Mouse (Mus musculus) left cerebral cortex, adult 18-20 months (tissue): ENCODE measurements around the gene Slc39a3. TPM values are rescaled to one million over a fixed set of nuclear protein-coding genes. Genes with fewer than 3 reads are reported as not detected.

Source experiments
- DNase-seq, 2 experiments: peaks; one replicate each; pipeline ENCODE4 v3.0.0; 2021 to 2022; ENCODE audit warnings: low spot score in 2 of 2, mixed read lengths in 1 of 2
- total RNA-seq, 2 experiments: library from RNA; stranded (reverse); gene quantifications; 2 replicates each; pipeline ENCODE4 v1.2.3; 2021

The Slc39a3 gene
- total RNA-seq, 2 experiments from 2014 or later, result 56.9 to 60.1 TPM

DNA sequence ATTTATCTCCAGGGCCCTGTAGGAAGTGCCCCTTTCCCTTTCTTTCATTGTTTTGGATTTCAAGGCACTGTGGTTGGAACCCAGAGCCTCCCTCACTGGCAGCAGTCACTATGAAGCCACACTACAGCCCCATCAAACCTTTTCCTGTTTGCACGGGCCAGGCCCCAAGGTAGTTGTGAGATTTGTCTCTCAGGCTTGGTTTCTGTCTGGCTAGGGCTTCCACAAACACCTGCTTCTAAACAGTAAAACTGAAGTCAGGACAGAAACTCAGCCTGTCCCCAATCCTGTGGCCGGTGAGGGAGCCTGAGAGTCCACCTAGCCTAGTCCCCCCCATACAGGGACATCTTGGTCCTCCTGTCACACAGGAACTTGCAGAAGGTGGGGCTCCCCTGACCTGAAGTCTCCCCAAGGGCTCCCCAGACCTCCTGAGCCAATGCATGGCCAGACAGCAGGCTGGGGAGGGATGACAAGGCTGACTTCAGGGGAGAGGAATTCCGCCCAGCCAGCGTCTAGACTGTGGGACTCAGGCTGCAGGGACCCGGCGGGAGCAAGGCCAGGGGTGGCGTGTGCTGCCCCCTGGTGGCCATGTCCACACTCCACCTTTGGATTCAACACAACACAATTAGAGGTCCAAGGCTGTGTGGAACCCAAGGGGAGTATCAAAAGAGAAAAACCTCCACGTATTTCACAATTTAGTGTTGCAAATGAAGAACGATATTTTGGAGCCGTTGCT, 49.4 kb downstream of the Slc39a3 start:
- peak; percentile 71 to 75 for DNase-seq

DNA sequence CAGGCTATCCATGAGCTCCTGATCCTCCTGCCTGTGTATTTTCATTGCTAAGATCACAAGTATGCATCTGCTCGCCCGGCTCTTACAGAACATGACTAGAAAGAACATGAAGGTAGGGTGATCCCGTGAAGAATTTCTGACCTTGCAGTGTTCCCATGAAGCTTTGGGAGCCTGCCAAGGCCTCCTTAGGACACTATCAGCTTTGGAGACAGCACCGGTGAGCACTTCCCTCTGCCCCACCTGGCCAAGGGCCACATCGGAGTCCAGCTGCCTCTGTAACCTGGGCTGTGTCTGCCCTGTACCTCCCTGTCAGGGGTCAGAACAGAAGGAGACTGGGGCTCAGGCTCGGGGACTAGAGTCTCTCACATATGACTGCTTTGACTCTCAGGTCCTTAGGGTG, 50.5 kb downstream of the Slc39a3 start:
- no peak for DNase-seq

DNA sequence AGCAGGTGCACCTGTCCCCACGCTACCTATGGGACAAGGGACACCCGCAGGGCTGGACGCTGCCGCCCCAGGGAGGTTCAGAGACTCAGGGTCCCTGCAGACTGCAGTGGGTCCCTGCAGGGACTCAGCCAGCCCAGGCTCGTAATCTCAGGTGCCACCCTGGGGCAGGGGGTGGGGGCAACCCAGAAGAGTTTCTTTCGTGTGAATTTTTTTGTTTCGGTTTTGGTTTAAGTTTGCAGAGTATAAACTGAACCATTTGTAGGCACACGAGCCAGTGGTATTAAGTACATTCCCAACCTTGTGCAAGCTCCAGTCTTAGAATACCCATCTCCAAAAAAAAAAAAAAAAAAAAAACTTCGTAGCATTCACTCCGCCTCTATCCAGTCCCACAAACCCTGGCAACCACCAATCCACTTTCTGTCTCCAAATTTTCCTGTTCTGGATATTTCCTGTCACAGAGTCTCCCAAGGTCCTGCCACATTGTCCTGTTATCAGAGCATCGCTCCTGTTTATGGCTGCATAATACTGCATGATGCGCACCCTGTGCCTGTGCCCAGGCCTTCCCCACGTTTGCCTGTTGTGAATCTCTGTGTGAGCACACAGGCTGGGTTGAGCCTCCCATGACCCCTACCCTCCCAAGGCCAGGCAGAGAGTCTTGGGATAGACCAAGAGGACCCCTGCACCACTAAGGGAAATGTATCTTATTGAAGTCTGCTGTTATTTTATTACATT, 51.1 kb downstream of the Slc39a3 start:
- DNase-seq, result no peak

DNA sequence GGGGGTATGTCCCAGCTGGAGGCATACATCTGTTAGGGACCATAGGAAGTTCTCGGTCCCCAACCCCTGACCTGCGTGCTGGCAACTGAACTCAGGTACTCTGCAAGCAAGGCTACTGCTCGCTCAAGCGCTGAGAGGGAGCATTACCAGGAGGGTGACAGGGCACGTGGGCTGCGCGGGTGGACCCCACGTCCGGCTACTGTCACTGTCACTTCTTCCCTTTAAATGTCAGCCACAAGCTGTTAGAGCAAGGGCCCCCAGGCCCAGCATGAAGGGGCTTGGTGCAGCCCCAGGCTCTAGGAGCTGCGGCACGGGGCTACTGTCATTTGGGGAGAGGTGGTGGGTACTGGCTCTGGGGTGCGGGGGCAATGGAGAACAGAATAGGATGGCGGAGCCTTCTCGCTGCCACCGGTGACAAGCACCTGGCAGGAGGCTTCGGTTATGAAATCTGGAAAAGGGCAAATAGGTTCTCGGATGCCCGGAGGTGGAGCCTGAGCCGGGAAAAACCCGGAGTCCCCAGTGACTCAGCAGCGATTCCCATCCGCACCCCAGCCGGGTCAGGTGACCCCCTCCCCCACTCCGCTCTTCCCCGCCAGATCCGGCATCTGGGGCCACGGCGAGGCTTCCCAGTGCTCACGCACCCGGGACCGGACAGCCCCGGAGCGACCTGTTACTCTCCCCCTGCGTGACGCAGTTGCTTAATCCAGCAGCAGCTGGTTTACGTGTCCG, 51.8 kb downstream of the Slc39a3 start:
- DNase-seq, result peak in 1 of 2 experiments; percentile 20

DNA sequence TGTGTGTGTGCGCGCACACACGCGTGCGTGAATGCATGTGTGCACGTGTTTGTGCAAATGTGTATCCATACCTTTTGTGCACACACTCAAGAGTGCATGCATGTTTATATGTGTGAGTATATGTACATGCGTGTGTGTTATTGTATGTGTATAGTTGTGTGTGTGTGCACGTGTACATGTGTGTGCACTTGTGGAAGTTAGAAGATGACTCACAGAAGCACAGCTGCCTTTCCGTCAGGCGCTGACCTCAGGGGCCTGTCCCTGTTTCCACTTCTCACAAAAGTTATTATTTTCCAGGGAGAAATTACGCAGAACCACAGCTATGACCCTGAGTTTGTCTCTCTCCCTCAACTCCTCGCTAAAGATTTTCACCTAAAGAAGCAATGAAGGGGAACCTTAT, 53.0 kb downstream of the Slc39a3 start:
- no peak for DNase-seq

DNA sequence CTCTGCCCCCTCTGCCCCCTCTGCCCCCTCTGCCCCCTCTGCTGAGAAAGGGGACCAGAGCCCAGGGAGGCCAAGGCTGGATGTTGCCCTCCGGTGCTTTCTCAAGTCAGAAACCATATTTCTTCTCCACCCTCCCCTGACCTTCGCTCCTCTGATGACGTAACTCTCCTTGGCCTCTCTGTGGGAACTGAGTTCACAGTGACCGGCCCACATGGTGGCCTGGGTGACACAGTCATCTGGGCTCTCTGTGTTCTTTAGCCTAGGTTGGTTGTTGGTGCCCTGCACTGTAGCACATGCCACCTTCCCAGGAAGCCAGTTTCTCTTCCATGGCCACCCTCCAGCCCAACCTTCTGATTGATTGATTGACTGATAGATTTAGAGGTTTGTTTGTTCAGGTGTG, 54.8 kb downstream of the Slc39a3 start:
- DNase-seq, result no peak

DNA sequence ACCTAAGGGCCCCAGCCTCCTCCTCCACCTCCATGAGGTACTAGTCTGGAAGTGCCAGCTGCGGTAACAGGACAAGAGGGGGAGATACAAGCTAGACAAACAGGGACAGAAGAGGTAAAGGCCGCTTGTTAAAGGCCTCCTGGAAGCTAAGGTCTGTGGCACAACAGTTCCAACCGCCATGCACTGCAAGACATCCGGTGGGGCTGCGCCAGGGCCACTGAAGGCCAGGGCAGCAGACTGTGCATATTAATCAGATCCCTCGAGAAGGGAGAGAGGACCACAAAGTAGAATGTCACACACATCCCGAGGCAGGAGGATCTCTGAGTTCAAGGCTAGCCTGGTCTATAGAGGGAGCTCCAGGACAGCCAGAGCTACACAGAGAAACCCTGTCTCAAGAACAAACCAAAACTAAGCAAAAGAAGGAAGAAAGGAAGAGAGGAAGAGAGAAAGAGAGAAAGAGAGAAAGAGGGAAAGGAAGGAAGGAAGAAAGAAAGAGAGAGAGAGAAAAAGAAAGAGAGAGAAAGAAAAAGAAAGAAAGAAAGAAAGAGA, 55.6 kb downstream of the Slc39a3 start:
- no peak for DNase-seq

Other genes starting within 250 kb of the Slc39a3 start
- 10 to 100 TPM; 46.8 to 53.3 TPM for gene Sf3a2, start 239.2 kb downstream of the Slc39a3 start, total RNA-seq
- gene Plekhj1, start 238.8 kb downstream of the Slc39a3 start, total RNA-seq, result 10 to 100 TPM; 66.1 to 77.7 TPM
- 1 to 10 TPM; 2.4 to 2.9 TPM for gene Amh, start 232.2 kb downstream of the Slc39a3 start, total RNA-seq
- gene Jsrp1, start 223.9 kb downstream of the Slc39a3 start, total RNA-seq, result 1 to 10 TPM; 6.6 to 8.0 TPM
- gene Oaz1, start 210.8 kb downstream of the Slc39a3 start, total RNA-seq, result 100 to 1,000 TPM; 517 to 561 TPM
- gene Lingo3, start 193.4 kb downstream of the Slc39a3 start, total RNA-seq, result 10 to 100 TPM; 35.4 to 45.0 TPM
- 10 to 100 TPM; 34.8 to 48.8 TPM for gene Lsm7, start 182.2 kb downstream of the Slc39a3 start, total RNA-seq
- gene Sppl2b, start 182.2 kb downstream of the Slc39a3 start, total RNA-seq, result 10 to 100 TPM; 45.6 to 53.7 TPM
- gene Tmprss9, start 165.6 kb downstream of the Slc39a3 start, total RNA-seq, result under 1 TPM; 0.12 to 0.26 TPM
- gene Timm13, start 136.5 kb downstream of the Slc39a3 start, total RNA-seq, result 100 to 1,000 TPM; 131 to 136 TPM
- gene Lmnb2, start 119.2 kb downstream of the Slc39a3 start, total RNA-seq, result 10 to 100 TPM; 20.0 to 20.1 TPM
- 10 to 100 TPM; 25.1 to 38.3 TPM for gene Gadd45b, start 107.4 kb downstream of the Slc39a3 start, total RNA-seq
- gene Gng7, start 22.5 kb downstream of the Slc39a3 start, total RNA-seq, result 100 to 1,000 TPM; 107 to 137 TPM
- gene Diras1, start 11.8 kb downstream of the Slc39a3 start, total RNA-seq, result 100 to 1,000 TPM; 104 to 113 TPM
- gene Sgta, start 22.8 kb upstream of the Slc39a3 start, total RNA-seq, result 100 to 1,000 TPM; 178 to 182 TPM
- 10 to 100 TPM; 43.9 to 49.4 TPM for gene Thop1, start 32.6 kb upstream of the Slc39a3 start, total RNA-seq
- under 1 TPM; 0.35 to 0.67 TPM for gene Creb3l3, start 61.4 kb upstream of the Slc39a3 start, total RNA-seq
- 100 to 1,000 TPM; 133 to 137 TPM for gene Map2k2, start 68.5 kb upstream of the Slc39a3 start, total RNA-seq
- gene Zbtb7a, start 97.8 kb upstream of the Slc39a3 start, total RNA-seq, result 100 to 1,000 TPM; 135 to 137 TPM
- gene Pias4, start 130.5 kb upstream of the Slc39a3 start, total RNA-seq, result 10 to 100 TPM; 27.8 to 28.8 TPM
- 100 to 1,000 TPM; 899 to 919 TPM for gene Eef2, start 139.2 kb upstream of the Slc39a3 start, total RNA-seq
- gene Dapk3, start 145.6 kb upstream of the Slc39a3 start, total RNA-seq, result 10 to 100 TPM; 77.4 to 80.3 TPM
- gene 4930442H23Rik, start 146.4 kb upstream of the Slc39a3 start, total RNA-seq, result not detected
- gene Nmrk2, start 164.6 kb upstream of the Slc39a3 start, total RNA-seq, result not detected
- 100 to 1,000 TPM; 197 to 204 TPM for gene Atcay, start 193.4 kb upstream of the Slc39a3 start, total RNA-seq
- 10 to 100 TPM; 59.2 to 65.5 TPM for gene Zfr2, start 195.7 kb upstream of the Slc39a3 start, total RNA-seq
- gene Matk, start 215.5 kb upstream of the Slc39a3 start, total RNA-seq, result 100 to 1,000 TPM; 187 to 195 TPM
- gene Mrpl54, start 229.5 kb upstream of the Slc39a3 start, total RNA-seq, result 10 to 100 TPM; 38.8 to 43.5 TPM
- 10 to 100 TPM; 36.7 to 42.7 TPM for gene Apba3, start 229.5 kb upstream of the Slc39a3 start, total RNA-seq